Mouse (Mus musculus) left cerebral cortex, adult 2 months (tissue): ENCODE data around the gene Ceacam5. TPM values are rescaled to one million over a fixed set of nuclear protein-coding genes. Genes with fewer than 3 reads are reported as not detected.

Experiments used
- DNase-seq, 2 experiments: peaks; one replicate each; pipeline ENCODE4 v3.0.0; 2021 to 2022; ENCODE audit warnings: low spot score in 2 of 2, mixed read lengths in 1 of 2; ENCODE audit errors: extremely low spot score in 1 of 2
- H3K27ac ChIP-seq: fragments of 200-600 bp; 2 replicates; pipeline ENCODE4 v1.8.1; 2022
- H3K4me3 ChIP-seq: fragments of 200-600 bp; 2 replicates; pipeline ENCODE4 v1.8.1; 2022
- CTCF ChIP-seq: fragments of 200-600 bp; IDR thresholded peaks from 2 replicates; pipeline ENCODE4 v1.8.1; 2022; ENCODE audit warnings: antibody characterized with exemption, mild to moderate bottlenecking, moderate library complexity
- intact Hi-C: fragments of 180-260 bp; cut with DNase I; formaldehyde crosslinking; loops from one replicate; pipeline ENCODE4 v1.15.1; 2025
- long read RNA-seq, 2 experiments: library from polyadenylated mRNA; stranded (forward); transcript quantifications; one replicate each; pipeline ENCODE4 v2.0.0; 2021; ENCODE audit warnings: borderline mapping rate in 2 of 2
- total RNA-seq, 2 experiments: library from RNA; stranded (reverse); gene quantifications; 2 replicates each; pipeline ENCODE4 v1.2.3; 2021

The Ceacam5 gene
- not detected for total RNA-seq
- long read RNA-seq, experiment 1, result 0 reads
- long read RNA-seq, experiment 2, result 0 reads

GRCm38 (mm10) chr7:17712938-17713337, at the start of gene Ceacam5:
TSS of gene Ceacam5 (plus strand) at chr7:17713238.
- no peak for TF ChIP-seq CTCF
- Histone ChIP-seq H3K4me3 (no peak within 1 kb of the TSS), H3K27ac (no peak within 1 kb of the TSS)
- intact Hi-C loops, result no loop called here
- DNase-seq, result no peak

Other genes starting within 250 kb of the Ceacam5 start
- gene Ceacam14, start 99.4 kb downstream of the Ceacam5 start, total RNA-seq, result not detected
- gene Gm5155, start 158.5 kb downstream of the Ceacam5 start, total RNA-seq, result not detected